Mouse (Mus musculus): ENCODE results near the gene Mapt. TPM values are rescaled to one million over a fixed set of nuclear protein-coding genes. Genes with fewer than 3 reads are reported as not detected.

Mapt gene
- total and polyA plus RNA-seq, 3 experiments: 30.1 to 91.6 (median 77.9) TPM

GRCm38 (mm10) chr11:104246171-104246694 is 15.0 kb downstream of the Mapt start:
- Histone ChIP-seq H3K9ac (ENCODE audit: low read depth, low read length) (no peak overlapping the region), H3K4me3 (no peak overlapping the region), H3K36me3 (ENCODE audit: control insufficient read depth, insufficient read depth, low read length) (no peaks in the 10 kb centered on the region), H3K27ac (no peak overlapping the region), H3K27me3 (ENCODE audit: control insufficient read depth, insufficient read depth, low read length) (no peaks in the 10 kb centered on the region), H3K4me1 (ENCODE audit: control insufficient read depth, insufficient read depth, low read length) (peaks cover 1% of the 10 kb centered on the region), H3K79me2 (replicated peaks; ENCODE audit: control insufficient read depth, insufficient read depth, low read length) (peaks cover 2% of the 10 kb centered on the region; the same call in 1 of the 2 replicates)
- intact Hi-C loops (cut with DNase I): no loop called here
- DNase-seq: no peak
- WGBS: 21% methylated on average over 6 of the region's 6 CpGs
- TF ChIP-seq CTCF (IDR thresholded peaks at IDR 0.05) (no peak), EP300 (IDR thresholded peaks at IDR 0.05; ENCODE audit: insufficient read depth, low read depth, low read length) (no peak)

GRCm38 (mm10) chr11:104247141-104247717 is 16.0 kb downstream of the Mapt start:
- intact Hi-C loops (cut with DNase I): loop anchor here (1.0 kb wide), 1 partner anchor 13 kb away; no protein-coding TSS in a partner anchor
- Histone ChIP-seq H3K27ac (peak overlapping the region; percentile 26; the same call in 1 of the 2 replicates), H3K36me3 (ENCODE audit: control insufficient read depth, insufficient read depth, low read length) (no peaks in the 10 kb centered on the region), H3K4me1 (ENCODE audit: control insufficient read depth, insufficient read depth, low read length) (peaks cover 1% of the 10 kb centered on the region), H3K4me3 (no peak overlapping the region), H3K9ac (ENCODE audit: low read depth, low read length) (no peak overlapping the region), H3K27me3 (ENCODE audit: control insufficient read depth, insufficient read depth, low read length) (no peaks in the 10 kb centered on the region), H3K79me2 (replicated peaks; ENCODE audit: control insufficient read depth, insufficient read depth, low read length) (peaks cover 2% of the 10 kb centered on the region; the same call in 1 of the 2 replicates)
- TF ChIP-seq EP300 (IDR thresholded peaks at IDR 0.05; ENCODE audit: insufficient read depth, low read depth, low read length) (no peak), CTCF (IDR thresholded peaks at IDR 0.05) (no peak), POLR2A (IDR thresholded peaks at IDR 0.05; ENCODE audit: insufficient read depth, low read depth, low read length) (no peak)
- WGBS: 57% methylated on average over 6 of the region's 6 CpGs
- DNase-seq: no peak

- peak overlapping the region; percentile 8; the same call in 1 of the 2 replicates for H3K9ac ChIP-seq (ENCODE audit: low read depth, low read length)
- peaks cover 1% of the 10 kb centered on the region for H3K4me1 ChIP-seq (ENCODE audit: control insufficient read depth, insufficient read depth, low read length)
- H3K27ac ChIP-seq: peak overlapping the region; percentile 80
- H3K27me3 ChIP-seq (ENCODE audit: control insufficient read depth, insufficient read depth, low read length): no peaks in the 10 kb centered on the region
- intact Hi-C loops (cut with DNase I): no loop called here
- no peaks in the 10 kb centered on the region for H3K79me2 ChIP-seq (replicated peaks; ENCODE audit: control insufficient read depth, insufficient read depth, low read length)
- peak in 1 of 2 experiments; percentile 71 for DNase-seq
- H3K4me3 ChIP-seq: no peak overlapping the region
- WGBS: 52% methylated on average over 8 of the region's 8 CpGs
- no peaks in the 10 kb centered on the region for H3K36me3 ChIP-seq (ENCODE audit: control insufficient read depth, insufficient read depth, low read length)
- TF ChIP-seq EP300 (IDR thresholded peaks at IDR 0.05; ENCODE audit: insufficient read depth, low read depth, low read length) (0 out of 2 replicates have a peak, but pooled peaks have one; percentile 50), POLR2A (IDR thresholded peaks at IDR 0.05; ENCODE audit: insufficient read depth, low read depth, low read length) (no peak), CTCF (IDR thresholded peaks at IDR 0.05) (no peak)
Measured at GRCm38 (mm10) chr11:104249420-104249819, 18.2 kb downstream of the Mapt start.

GRCm38 (mm10) chr11:104251121-104251520 is 19.9 kb downstream of the Mapt start:
- TF ChIP-seq CTCF (IDR thresholded peaks at IDR 0.05) (no peak), POLR2A (IDR thresholded peaks at IDR 0.05; ENCODE audit: insufficient read depth, low read depth, low read length) (no peak)
- DNase-seq: no peak
- Histone ChIP-seq H3K27me3 (ENCODE audit: control insufficient read depth, insufficient read depth, low read length) (no peaks in the 10 kb centered on the region), H3K79me2 (replicated peaks; ENCODE audit: control insufficient read depth, insufficient read depth, low read length) (no peaks in the 10 kb centered on the region), H3K9ac (ENCODE audit: low read depth, low read length) (no peak overlapping the region), H3K4me3 (no peak overlapping the region), H3K4me1 (ENCODE audit: control insufficient read depth, insufficient read depth, low read length) (peaks cover 1% of the 10 kb centered on the region), H3K36me3 (ENCODE audit: control insufficient read depth, insufficient read depth, low read length) (no peaks in the 10 kb centered on the region), H3K27ac (no peak overlapping the region; the same call in 1 of the 2 replicates)
- intact Hi-C loops (cut with DNase I): no loop called here
- WGBS: 78% methylated on average over 6 of the region's 6 CpGs

DNA sequence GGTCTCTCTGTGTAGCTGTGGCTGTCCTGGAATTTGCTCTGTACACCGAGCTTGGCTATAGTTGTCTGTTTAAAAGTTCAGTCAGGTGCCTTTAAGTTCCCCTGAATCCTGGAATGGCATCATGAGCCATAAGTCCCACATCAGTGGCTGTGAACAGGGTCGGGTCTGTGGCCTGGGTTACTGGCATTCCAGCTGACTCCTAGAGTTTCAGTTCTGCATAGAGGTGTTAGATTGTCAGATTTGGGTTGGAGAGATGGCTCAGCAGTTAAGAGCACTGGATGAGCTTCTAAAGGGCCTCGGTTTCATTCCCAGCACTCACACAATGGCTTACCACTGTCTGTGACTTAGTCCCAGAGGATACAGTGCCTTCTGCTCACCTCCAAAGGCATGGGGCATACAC is 20.9 kb downstream of the Mapt start:
- H3K27me3 ChIP-seq (ENCODE audit: control insufficient read depth, insufficient read depth, low read length): no peaks in the 10 kb centered on the region
- DNase-seq: no peak
- no peak overlapping the region for H3K9ac ChIP-seq (ENCODE audit: low read depth, low read length)
- no peaks in the 10 kb centered on the region for H3K36me3 ChIP-seq (ENCODE audit: control insufficient read depth, insufficient read depth, low read length)
- TF ChIP-seq POLR2A (IDR thresholded peaks at IDR 0.05; ENCODE audit: insufficient read depth, low read depth, low read length): no peak
- TF ChIP-seq CTCF (IDR thresholded peaks at IDR 0.05): no peak
- no peak for TF ChIP-seq EP300 (IDR thresholded peaks at IDR 0.05; ENCODE audit: insufficient read depth, low read depth, low read length)
- 65% methylated on average over 3 of the region's 3 CpGs for WGBS
- H3K27ac ChIP-seq: no peak overlapping the region
- H3K4me3 ChIP-seq: no peak overlapping the region
- H3K79me2 ChIP-seq (replicated peaks; ENCODE audit: control insufficient read depth, insufficient read depth, low read length): no peaks in the 10 kb centered on the region
- peaks cover 1% of the 10 kb centered on the region for H3K4me1 ChIP-seq (ENCODE audit: control insufficient read depth, insufficient read depth, low read length)
- intact Hi-C loops (cut with DNase I): no loop called here

GRCm38 (mm10) chr11:104254408-104255039 is 23.3 kb downstream of the Mapt start:
- Histone ChIP-seq H3K79me2 (replicated peaks; ENCODE audit: control insufficient read depth, insufficient read depth, low read length) (no peaks in the 10 kb centered on the region), H3K27me3 (ENCODE audit: control insufficient read depth, insufficient read depth, low read length) (no peaks in the 10 kb centered on the region), H3K36me3 (ENCODE audit: control insufficient read depth, insufficient read depth, low read length) (no peaks in the 10 kb centered on the region), H3K4me3 (no peak overlapping the region), H3K27ac (no peak overlapping the region), H3K9ac (ENCODE audit: low read depth, low read length) (no peak overlapping the region), H3K4me1 (ENCODE audit: control insufficient read depth, insufficient read depth, low read length) (no peaks in the 10 kb centered on the region; the same call in 1 of the 2 replicates)
- intact Hi-C loops (cut with DNase I): no loop called here
- no peak for DNase-seq
- TF ChIP-seq POLR2A (IDR thresholded peaks at IDR 0.05; ENCODE audit: insufficient read depth, low read depth, low read length): no peak
- no peak for TF ChIP-seq CTCF (IDR thresholded peaks at IDR 0.05)
- no peak for TF ChIP-seq EP300 (IDR thresholded peaks at IDR 0.05; ENCODE audit: insufficient read depth, low read depth, low read length)
- whole genome bisulfite sequencing: 59% methylated on average over 10 of the region's 10 CpGs
